Mouse (Mus musculus) ES-E14 (cell line): ENCODE measurements around the gene Ofd1. TPM values are rescaled to one million over a fixed set of nuclear protein-coding genes. Genes with fewer than 3 reads are reported as not detected.
A peak's percentile ranks its signal among the peaks of the same experiment; 100 is the strongest.

Source experiments
- DNase-seq: peaks from one replicate; pipeline ENCODE4 v3.0.0-alpha.2; 2013; ENCODE audit warnings: low read depth, low spot score
- H3K27ac ChIP-seq: 2 replicates; pipeline ENCODE4 v1.5.1; 2012; ENCODE audit warnings: low read depth, mild to moderate bottlenecking, low read length, moderate library complexity, mixed read lengths; ENCODE audit not compliant: poor library complexity, insufficient read depth, severe bottlenecking
- H3K36me3 ChIP-seq: 2 replicates; pipeline ENCODE4 v1.6.1; 2012; ENCODE audit warnings: mild to moderate bottlenecking, low read length, moderate library complexity, mixed read lengths; ENCODE audit not compliant: control insufficient read depth, poor library complexity, insufficient read depth, severe bottlenecking
- H3K4me1 ChIP-seq, 2 experiments: fragments of 150-350 bp in 1 of 2; sonication (generic) in 1 of 2; 2 replicates each; pipeline ENCODE4 v1.6.1; 2012; ENCODE audit warnings: low read length in 2 of 2, mild to moderate bottlenecking in 1 of 2, mixed read lengths in 1 of 2; ENCODE audit not compliant: control insufficient read depth in 2 of 2, insufficient read depth in 2 of 2, poor library complexity in 1 of 2
- H3K4me3 ChIP-seq, 2 experiments: fragments of 150-350 bp in 1 of 2; sonication (generic) in 1 of 2; 2 replicates each; pipeline ENCODE4 v1.5.1; 2012; ENCODE audit warnings: low read length in 2 of 2, low read depth in 1 of 2, mild to moderate bottlenecking in 1 of 2, mixed read lengths in 1 of 2; ENCODE audit not compliant: insufficient read depth in 1 of 2, poor library complexity in 1 of 2, severe bottlenecking in 1 of 2
- H3K9ac ChIP-seq: 2 replicates; pipeline ENCODE4 v1.6.1; 2012; ENCODE audit warnings: low read depth, mild to moderate bottlenecking, low read length, mixed read lengths; ENCODE audit not compliant: poor library complexity, insufficient read depth, severe bottlenecking
- H3K9me3 ChIP-seq: fragments of 150-350 bp; sonication (generic); 2 replicates; pipeline ENCODE4 v1.6.1; 2012; ENCODE audit warnings: low read depth, mild to moderate bottlenecking, low read length; ENCODE audit not compliant: control insufficient read depth, insufficient read depth
- CHD2 ChIP-seq: IDR thresholded peaks from 2 replicates; pipeline ENCODE4 v1.6.1; 2014; ENCODE audit warnings: mild to moderate bottlenecking, low read depth, low read length, inconsistent platforms
- HCFC1 ChIP-seq: IDR thresholded peaks from 2 replicates; pipeline ENCODE4 v1.6.1; 2012; ENCODE audit warnings: low read length, inconsistent platforms, borderline replicate concordance; ENCODE audit not compliant: insufficient read depth
- MAFK ChIP-seq: IDR thresholded peaks from 2 replicates; pipeline ENCODE4 v1.6.1; 2014; ENCODE audit warnings: mild to moderate bottlenecking, low read depth, low read length, inconsistent platforms; ENCODE audit not compliant: insufficient read depth
- ZC3H11A ChIP-seq: IDR thresholded peaks from 2 replicates; pipeline ENCODE4 v1.6.1; 2012; ENCODE audit warnings: low read depth, mild to moderate bottlenecking, inconsistent platforms, low read length, borderline replicate concordance
- ZNF384 ChIP-seq: IDR thresholded peaks from 2 replicates; pipeline ENCODE4 v1.6.1; 2012; ENCODE audit warnings: low read depth, low read length, inconsistent platforms
- in situ Hi-C, 2 experiments: fragments of 600-800 bp; cut with MboI; formaldehyde crosslinking; loops; one replicate each; pipeline ENCODE4 v1.15.1; 2025; ENCODE audit warnings: low sequenced_read_pairs in 2 of 2, inconsistent platforms in 1 of 2; ENCODE audit not compliant: unreplicated experiment in 2 of 2
- total RNA-seq: library from RNA; depleted of rRNA; stranded (reverse); fragments of 300-350 nt; gene quantifications from 2 replicates; pipeline ENCODE4 v1.2.3, GENCODE M21; 2012; rRNA removed

Ofd1 gene
- 8.0 and 10.7 TPM in 2 replicates for total RNA-seq

DNA sequence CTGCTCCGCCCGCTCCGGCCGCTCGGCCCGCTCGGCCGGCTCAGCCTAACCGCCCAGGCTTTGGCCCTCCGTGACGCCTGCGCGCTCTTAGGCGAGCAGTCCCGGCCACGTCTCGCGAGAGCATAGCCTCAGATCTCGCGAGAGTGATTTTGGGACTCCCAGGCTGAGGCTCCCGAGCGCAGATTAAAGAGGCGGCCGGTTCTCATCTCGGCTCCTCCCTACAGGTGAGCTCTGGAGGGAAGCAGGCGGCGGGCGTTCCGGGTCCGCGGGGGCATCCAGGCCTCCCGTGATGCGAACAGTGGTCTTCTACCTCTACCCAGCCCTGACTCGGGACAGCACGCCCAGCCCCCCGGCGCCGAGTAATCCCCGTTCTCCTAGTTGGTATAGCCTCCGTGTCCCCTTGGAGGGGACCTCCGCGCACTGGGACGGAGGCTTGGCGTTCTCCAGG is at the start of gene Ofd1:
TSS of gene Ofd1 (minus strand) at position 89 of the 448 bp plus-strand sequence.
- no peaks in the 10 kb centered on the region for H3K9me3 ChIP-seq
- in situ Hi-C loops = no loop called here
- H3K4me3 ChIP-seq = peak within 1 kb of the TSS; percentile 79 to 84
- H3K4me1 ChIP-seq = no peaks in the 10 kb centered on the region; a peak in 1 of 4 replicates
- no peaks in the 10 kb centered on the region for H3K36me3 ChIP-seq
- H3K9ac ChIP-seq = peak within 1 kb of the TSS; percentile 97
- DNase-seq = peak; percentile 75
- TF ChIP-seq ZC3H11A = no peak
- peak; percentile 95 for TF ChIP-seq CHD2
- TF ChIP-seq ZNF384 = no peak
- peak within 1 kb of the TSS; percentile 41; the same call in 1 of the 2 replicates for H3K27ac ChIP-seq

DNA sequence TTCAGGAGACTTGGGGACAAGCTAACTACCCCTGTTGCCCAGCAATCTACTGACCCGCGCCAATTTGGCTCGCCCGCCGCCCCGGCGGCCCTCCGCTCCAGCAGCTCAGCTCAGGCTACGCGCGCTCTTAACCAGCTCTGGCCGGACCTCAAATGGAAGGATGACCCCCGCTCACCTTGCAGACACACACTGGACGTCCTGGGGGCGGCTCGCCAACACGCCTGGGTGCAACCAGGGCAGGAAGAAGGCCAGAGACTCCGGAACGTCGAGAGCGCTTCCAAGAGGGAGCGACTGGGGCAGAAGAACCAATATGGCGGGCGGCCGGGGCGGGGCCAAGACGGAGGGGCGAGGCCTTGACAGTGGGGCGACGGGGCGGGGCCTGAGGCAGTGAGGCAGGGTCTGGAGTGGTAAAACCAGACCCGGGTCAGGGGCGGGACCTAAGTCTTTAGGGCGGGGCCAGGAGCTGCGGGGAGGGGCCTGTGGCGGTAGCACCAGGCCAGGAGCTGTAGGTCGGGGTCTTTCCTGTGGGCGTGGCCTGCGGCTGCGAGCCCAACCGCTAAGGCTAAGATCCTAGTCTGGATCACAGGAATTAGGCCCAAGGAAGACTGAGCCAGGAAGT is 39.0 kb upstream of the Ofd1 start, which contains the start of gene Rab9:
TSS of gene Rab9 (minus strand) at position 503 of the 619 bp plus-strand sequence.
- in situ Hi-C loops = no loop called here
- H3K36me3 ChIP-seq = no peaks in the 10 kb centered on the region; the same call in 1 of the 2 replicates
- no peaks in the 10 kb centered on the region for H3K9me3 ChIP-seq
- H3K4me3 ChIP-seq = peak within 1 kb of the TSS; percentile 97 to 98
- no peaks in the 10 kb centered on the region; a peak in 2 of 4 replicates for H3K4me1 ChIP-seq
- peak within 1 kb of the TSS; percentile 97 for H3K9ac ChIP-seq
- TF ChIP-seq ZNF384 = no peak
- no peak for TF ChIP-seq MAFK
- TF ChIP-seq ZC3H11A = no peak
- DNase-seq = peak; percentile 86
- peak within 1 kb of the TSS; percentile 83 for H3K27ac ChIP-seq

DNA sequence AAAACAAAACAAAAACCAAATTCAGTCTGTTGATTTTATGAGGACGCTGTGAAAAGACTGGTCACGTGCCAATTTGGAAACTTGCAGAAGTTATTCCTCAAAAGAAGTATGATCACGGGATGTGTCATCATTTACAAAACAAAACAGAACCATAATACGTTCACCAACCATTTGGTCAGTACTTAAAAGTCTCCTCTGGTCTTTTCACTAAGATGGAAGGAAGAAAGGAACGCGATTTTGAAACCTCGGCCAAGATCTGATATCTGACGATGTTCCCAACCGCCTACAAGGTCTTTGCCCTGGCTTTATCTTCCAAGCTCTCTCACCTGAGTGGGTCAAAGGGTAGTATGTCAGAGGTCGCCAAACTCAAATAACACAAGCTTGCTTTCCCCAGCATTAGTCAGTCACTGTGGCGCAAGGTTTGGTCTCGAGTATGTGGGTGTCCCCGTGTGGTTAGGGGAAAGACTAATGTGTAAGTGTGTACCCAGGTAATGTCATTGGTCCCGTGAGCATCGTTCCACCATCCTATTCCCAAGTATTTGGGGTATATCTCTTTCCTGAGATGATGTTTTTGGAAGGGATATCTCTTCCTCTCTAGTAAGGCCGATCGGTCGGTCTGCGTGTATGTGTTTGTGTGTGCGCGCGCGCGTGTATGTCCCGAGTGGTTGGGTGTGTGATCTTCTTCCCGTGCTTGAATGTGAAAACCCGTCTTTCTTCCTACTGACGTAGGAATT is 38.3 kb upstream of the Ofd1 start:
- H3K9ac ChIP-seq = peak overlapping the region; percentile 97
- peak overlapping the region; percentile 97 to 98 for H3K4me3 ChIP-seq
- H3K9me3 ChIP-seq = no peaks in the 10 kb centered on the region
- in situ Hi-C loops = no loop called here
- no peaks in the 10 kb centered on the region; the same call in none of the 2 replicates for H3K36me3 ChIP-seq
- TF ChIP-seq ZNF384 = no peak
- TF ChIP-seq MAFK = no peak
- TF ChIP-seq ZC3H11A = no peak
- H3K27ac ChIP-seq = peak overlapping the region; percentile 83
- peak; percentile 3 for DNase-seq
- no peaks in the 10 kb centered on the region; a peak in 2 of 4 replicates for H3K4me1 ChIP-seq

DNA sequence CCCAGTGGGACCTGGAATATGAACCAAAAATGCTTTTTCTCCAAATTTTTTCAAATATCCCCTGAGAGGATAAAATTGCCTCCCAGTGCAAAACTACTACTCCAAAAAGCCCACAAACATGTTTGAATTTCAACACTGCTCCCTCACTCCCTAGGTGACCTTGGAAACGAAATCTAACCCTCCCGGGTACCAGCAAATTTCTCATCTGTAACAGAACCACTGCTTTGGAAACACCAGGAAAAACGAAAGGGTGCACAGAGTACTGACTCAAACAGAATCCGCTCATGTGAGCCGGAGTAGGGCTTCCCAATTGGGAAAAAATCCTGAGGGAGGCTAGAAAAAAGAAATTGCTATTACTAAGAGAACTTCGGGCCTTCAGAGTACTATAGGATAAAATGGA is 36.9 kb upstream of the Ofd1 start:
- no peaks in the 10 kb centered on the region; a peak in 1 of 4 replicates for H3K4me1 ChIP-seq
- peak overlapping the region; percentile 38; the same call in 1 of the 2 replicates for H3K9ac ChIP-seq
- no peaks in the 10 kb centered on the region; the same call in none of the 2 replicates for H3K36me3 ChIP-seq
- H3K4me3 ChIP-seq = peak overlapping the region; percentile 11 to 28; a peak in 2 of 4 replicates
- no peak for DNase-seq
- TF ChIP-seq ZC3H11A = no peak
- TF ChIP-seq MAFK = no peak
- no peak for TF ChIP-seq HCFC1
- TF ChIP-seq ZNF384 = no peak
- TF ChIP-seq CHD2 = no peak
- H3K9me3 ChIP-seq = no peaks in the 10 kb centered on the region
- H3K27ac ChIP-seq = no peak overlapping the region
- in situ Hi-C loops = no loop called here
